In genomic region chr1:56978151-56978700, GRCm38 (mm10) we compare ENCODE assay signal across 9 mouse cellular contexts. TPM values are rescaled to one million over a fixed set of nuclear protein-coding genes. Genes with fewer than 3 reads are reported as not detected.
DNase-seq lines count a peak whose midpoint lies in the region; ATAC-seq and TF ChIP-seq lines count a peak whose summit lies in the region.
"Had no signal": no experiment of that assay in that cellular context is flagged by ENCODE, and none has a peak within 500 bp of the region (broad histone marks: within the 10 kb centered on the region; RNA-seq: fewer than 3 reads in every experiment).

Gene Satb2, minus strand, starts transcription at chr1:56978650.

- no peak within 1 kb of the TSS for H3K9ac ChIP-seq in limb, embryonic 13.5 days

- intact Hi-C loops in gastrocnemius, postnatal 14 days (cut with DNase I; ENCODE audit: low total_unique reads): no loop called here

- H3K36me3 ChIP-seq in limb, embryonic 13.5 days: no peaks in the 10 kb centered on the region
- H3K36me3 ChIP-seq: G1E had no signal

- no peak for TF ChIP-seq POLR2A in bone marrow macrophage, adult 2 months (IDR thresholded peaks at IDR 0.05; ENCODE audit: borderline replicate concordance, low read depth, low read length)

- under 1% methylated on average over 19 of the region's 19 CpGs for WGBS in limb, embryonic 13.5 days

- no peaks in the 10 kb centered on the region for H3K9me3 ChIP-seq in limb, embryonic 13.5 days

- H3K27ac ChIP-seq in bone marrow macrophage, adult 2 months (ENCODE audit: insufficient read depth, low read depth, low read length): no peak within 1 kb of the TSS
- no peak within 1 kb of the TSS for H3K27ac ChIP-seq in limb, embryonic 13.5 days

- TF ChIP-seq CTCF in bone marrow macrophage, adult 2 months (IDR thresholded peaks at IDR 0.05; ENCODE audit: low read depth, low read length): no peak

- peaks cover 74% of the 10 kb centered on the region for H3K27me3 ChIP-seq in limb, embryonic 13.5 days

- peak within 1 kb of the TSS; percentile 22 for H3K4me3 ChIP-seq in bone marrow macrophage, adult 2 months (ENCODE audit: insufficient read depth, low read length)
- H3K4me3 ChIP-seq in limb, embryonic 13.5 days: peak within 1 kb of the TSS; percentile 38

- peaks cover 7% of the 10 kb centered on the region for H3K4me1 ChIP-seq in bone marrow macrophage, adult 2 months (ENCODE audit: control insufficient read depth, insufficient read depth, low read length)
- H3K4me1 ChIP-seq in limb, embryonic 13.5 days: peaks cover 36% of the 10 kb centered on the region

- no peak for ATAC-seq in limb, embryonic 13.5 days (ENCODE audit: low FRiP score, low read depth)

- peak within 1 kb of the TSS; percentile 60 for H3K4me2 ChIP-seq in limb, embryonic 13.5 days (replicated peaks)

- DNase-seq in kidney, adult 18-20 months: peak; percentile 51
- no peak for DNase-seq in kidney, adult 9 months
- DNase-seq in heart, postnatal 4 days: peak; percentile 4
- DNase-seq in adrenal gland, postnatal 25 days: no peak
- DNase-seq in gastrocnemius, postnatal 14 days: no peak
- DNase-seq in gastrocnemius, postnatal 25 days: no peak

RNA-seq across cellular contexts. Expression of gene Satb2, which starts in this region (rescaled TPM):
- polyA plus RNA-seq in bone marrow macrophage, adult 2 months (2012; ENCODE audit: insufficient read depth, insufficient read length, missing spikeins): 2.0 and 3.2 TPM in 2 replicates
- under 1 TPM; 0.50 to 0.69 TPM for total RNA-seq in heart, postnatal 4 days (2021)
- polyA plus RNA-seq in limb, embryonic 13.5 days (2015; fragmentation: Nextera tagmentation; extraction: Ambion mirVana): 2.1 TPM in 2 replicates
- total RNA-seq in adrenal gland, postnatal 25 days (2021): 3.4 and 5.0 TPM in 2 replicates
- under 1 TPM; 0.35 to 0.40 TPM for total RNA-seq in gastrocnemius, postnatal 14 days (2021)
- total RNA-seq in gastrocnemius, postnatal 25 days (2021): under 1 TPM; 0.27 to 0.38 TPM
- polyA plus RNA-seq: G1E had no signal

Comparison
In these comparisons a context has a peak if more than half of its experiments do, and no peak if none do; other contexts are left out.
1. Peak in DNase-seq in heart, postnatal 4 days; RNA of the gene not detected or under 1 TPM.